Mouse (Mus musculus): Measurements from ENCODE around the gene Agap2.

- TF ChIP-seq CTCF (IDR thresholded peaks at IDR 0.05; ENCODE audit: borderline replicate concordance, insufficient read depth, low read length) (no peak), POLR2A (IDR thresholded peaks at IDR 0.05; ENCODE audit: low read depth, low read length) (no peak)
These were observed 24.8 kb downstream of the Agap2 start for GRCm38 (mm10) chr10:127099868-127100267.

Measured in embryonic fibroblast, embryonic 13.5 days (primary cell).